Mouse (Mus musculus) embryonic fibroblast, embryonic 13.5 days (primary cell): ENCODE results near the gene Etl4.
"Not testable (repeated sequence)": the region's sequence is repeated elsewhere in the genome, so short reads cannot be mapped to it uniquely, and the experiment has no call there.

Experiments used
- CTCF ChIP-seq: IDR thresholded peaks from 2 replicates; pipeline ENCODE4 v1.5.1; 2011; ENCODE audit warnings: mild to moderate bottlenecking, control low read depth, low read length, moderate library complexity, borderline replicate concordance; ENCODE audit not compliant: insufficient read depth
- POLR2A ChIP-seq: IDR thresholded peaks from 2 replicates; pipeline ENCODE4 v1.6.1; 2011; ENCODE audit warnings: low read depth, mild to moderate bottlenecking, control low read depth, low read length, moderate library complexity

DNA sequence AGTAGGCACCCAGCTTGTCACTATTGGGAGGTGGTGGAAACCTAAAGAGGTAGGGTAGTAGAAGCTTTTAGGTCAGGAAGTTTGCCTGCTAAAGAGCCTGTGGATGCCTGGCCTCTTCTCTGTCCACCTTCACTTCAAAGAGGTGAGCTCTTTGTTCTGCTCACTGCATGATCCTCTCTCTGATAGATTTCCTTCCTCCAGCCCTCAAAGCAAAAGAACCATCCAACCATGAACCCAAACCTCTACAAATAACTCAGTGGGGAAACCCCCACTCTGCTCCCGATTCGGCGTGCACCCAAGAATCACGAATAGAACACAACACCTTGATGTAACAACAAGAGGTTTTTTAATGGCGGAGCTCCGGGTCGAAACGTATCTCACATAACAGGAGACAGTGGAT is 471.3 kb downstream of the Etl4 start:
- not testable (repeated sequence) for TF ChIP-seq CTCF, POLR2A
